Mouse (Mus musculus) stomach, postnatal 0 days (tissue): ENCODE data around the gene Trim63.

Experiments
- CTCF ChIP-seq: IDR thresholded peaks from 2 replicates; pipeline ENCODE4 v1.5.1; 2016; ENCODE audit warnings: antibody characterized with exemption, low read depth, mild to moderate bottlenecking, moderate library complexity
- EP300 ChIP-seq: optimal IDR thresholded peaks from 2 replicates; pipeline ENCODE3; 2016; ENCODE audit warnings: antibody characterized with exemption

- TF ChIP-seq CTCF, result no peak
- no peak for TF ChIP-seq EP300
Observed at GRCm38 (mm10) chr4:134345802-134346201, 30.9 kb downstream of the Trim63 start.
